Mouse (Mus musculus) lung, postnatal 0 days (tissue): ENCODE data around the gene Gm10799. TPM values are rescaled to one million over a fixed set of nuclear protein-coding genes. Genes with fewer than 3 reads are reported as not detected.

Experiments used
- ATAC-seq: fragments of 200-750 bp; cut with Nextera tagmentation; 2 replicates; pipeline ENCODE4 v1.8.0; 2017; ENCODE audit warnings: moderate library complexity
- DNase-seq: peaks from one replicate; pipeline ENCODE4 v3.0.0-alpha.2; 2016; ENCODE audit warnings: low spot score
- H3K27ac ChIP-seq: fragments of 300-500 bp; sonication (generic); 2 replicates; pipeline ENCODE4 v1.5.1; 2014; ENCODE audit warnings: antibody characterized with exemption, mild to moderate bottlenecking, low read length, mixed read lengths
- H3K27me3 ChIP-seq: fragments of 300-500 bp; sonication (generic); replicated peaks from 2 replicates; pipeline ENCODE4 v1.6.1; 2014; ENCODE audit warnings: low read length, mixed read lengths; ENCODE audit not compliant: insufficient read depth
- H3K36me3 ChIP-seq: fragments of 300-500 bp; sonication (generic); 2 replicates; pipeline ENCODE4 v1.6.1; 2014; ENCODE audit warnings: low read length, mixed read lengths; ENCODE audit not compliant: insufficient read depth
- H3K4me1 ChIP-seq: fragments of 300-500 bp; sonication (generic); 2 replicates; pipeline ENCODE4 v1.6.1; 2014; ENCODE audit warnings: antibody characterized with exemption, low read depth, low read length, mixed read lengths; ENCODE audit not compliant: insufficient read depth
- H3K4me2 ChIP-seq: fragments of 300-500 bp; sonication (generic); replicated peaks from 2 replicates; pipeline ENCODE4 v1.6.1; 2014; ENCODE audit warnings: low read depth, mild to moderate bottlenecking, low read length, moderate library complexity, mixed read lengths
- H3K4me3 ChIP-seq: fragments of 300-500 bp; sonication (generic); 2 replicates; pipeline ENCODE4 v1.5.1; 2014; ENCODE audit warnings: low read depth, low read length
- H3K9ac ChIP-seq: fragments of 300-500 bp; sonication (generic); replicated peaks from 2 replicates; pipeline ENCODE4 v1.6.1; 2014; ENCODE audit warnings: low read depth, mild to moderate bottlenecking
- H3K9me3 ChIP-seq: fragments of 300-500 bp; sonication (generic); 2 replicates; pipeline ENCODE4 v1.6.1; 2016; ENCODE audit warnings: low read length, mixed read lengths
- CTCF ChIP-seq: IDR thresholded peaks from 2 replicates; pipeline ENCODE4 v1.5.1; 2016; ENCODE audit warnings: antibody characterized with exemption, mild to moderate bottlenecking
- EP300 ChIP-seq: IDR thresholded peaks from 2 replicates; pipeline ENCODE4 v1.6.1; 2016; ENCODE audit warnings: antibody characterized with exemption, mild to moderate bottlenecking, control low read depth
- WGBS: fragments of 180-500 bp; shearing (Covaris S2); extraction: QIAGEN DNeasy Blood & Tissue Kit; methylation state at CpG from one replicate; pipeline ENCODE4 v1.1.7; 2014; 5-methylcytosine and 5-hydroxymethylcytosine counted together
- polyA plus RNA-seq: library from polyadenylated mRNA; unstranded; fragments of >200 nt; fragmentation: Nextera tagmentation; extraction: Ambion mirVana; gene quantifications from 2 replicates; pipeline ENCODE4 v1.2.1, GENCODE M21; 2015

Gene Gm10799
- polyA plus RNA-seq, 1 experiment from 2014 or later, result not detected

- DNase-seq (peak; percentile 38), ATAC-seq (peak; percentile 62)
- peak within 1 kb of the TSS; percentile 97 for H3K9ac ChIP-seq
- peaks cover 4% of the 10 kb centered on the region; the same call in 1 of the 2 replicates for H3K36me3 ChIP-seq
- H3K4me3 ChIP-seq, result peak within 1 kb of the TSS; percentile 84
- peak within 1 kb of the TSS; percentile 81 for H3K27ac ChIP-seq
- WGBS, result under 1% methylated on average over 31 of the region's 32 CpGs
- no peaks in the 10 kb centered on the region for H3K9me3 ChIP-seq
- no peaks in the 10 kb centered on the region for H3K27me3 ChIP-seq
- H3K4me1 ChIP-seq, result peaks cover 7% of the 10 kb centered on the region; the same call in 1 of the 2 replicates
- peak within 1 kb of the TSS; percentile 81 for H3K4me2 ChIP-seq
- TF ChIP-seq CTCF, result no peak
- TF ChIP-seq EP300, result no peak
These were observed 40.1 kb downstream of the Gm10799 start, which contains the start of gene 4931422A03Rik for GRCm38 (mm10) chr2:104028139-104028723. 4931422A03Rik (minus strand) TSS chr2:104028361.

GRCm38 (mm10) chr2:104027458-104028138 is 40.8 kb downstream of the Gm10799 start, which contains the start of gene Fbxo3:
Fbxo3 (plus strand) TSS chr2:104027721.
- DNase-seq (peak; percentile 88), ATAC-seq (peak; percentile 98)
- H3K4me3 ChIP-seq, result peak within 1 kb of the TSS; percentile 84
- peak within 1 kb of the TSS; percentile 81 for H3K4me2 ChIP-seq
- H3K9ac ChIP-seq, result peak within 1 kb of the TSS; percentile 97
- no peaks in the 10 kb centered on the region for H3K9me3 ChIP-seq
- no peaks in the 10 kb centered on the region for H3K27me3 ChIP-seq
- 0% methylated on average over 20 of the region's 44 CpGs for WGBS
- peak within 1 kb of the TSS; percentile 81 for H3K27ac ChIP-seq
- TF ChIP-seq EP300, result no peak
- TF ChIP-seq CTCF, result peak; percentile 52
- peaks cover 4% of the 10 kb centered on the region; the same call in 1 of the 2 replicates for H3K36me3 ChIP-seq
- peaks cover 7% of the 10 kb centered on the region; the same call in 1 of the 2 replicates for H3K4me1 ChIP-seq

GRCm38 (mm10) chr2:104024656-104025055 is 43.7 kb downstream of the Gm10799 start:
- TF ChIP-seq EP300 (no peak), CTCF (no peak)
- Histone ChIP-seq H3K9me3 (no peaks in the 10 kb centered on the region), H3K27ac (no peak overlapping the region), H3K4me3 (no peak overlapping the region), H3K27me3 (no peaks in the 10 kb centered on the region), H3K4me1 (peaks cover 7% of the 10 kb centered on the region; the same call in 1 of the 2 replicates), H3K9ac (no peak overlapping the region), H3K36me3 (no peaks in the 10 kb centered on the region), H3K4me2 (no peak overlapping the region)
- DNase-seq (no peak), ATAC-seq (no peak)
- 87% methylated on average over 4 of the region's 4 CpGs for WGBS

- WGBS, result 83% methylated on average over 7 of the region's 7 CpGs
- no peak overlapping the region for H3K4me3 ChIP-seq
- ATAC-seq, result no peak
These were observed 45.3 kb downstream of the Gm10799 start for GRCm38 (mm10) chr2:104023096-104023495.

More at GRCm38 (mm10) chr2:104023096-104023495, 45.3 kb downstream of the Gm10799 start:
- no peak for DNase-seq
- no peaks in the 10 kb centered on the region for H3K4me1 ChIP-seq
- H3K9ac ChIP-seq, result no peak overlapping the region
- no peaks in the 10 kb centered on the region for H3K9me3 ChIP-seq
- no peaks in the 10 kb centered on the region for H3K27me3 ChIP-seq
- H3K4me2 ChIP-seq, result no peak overlapping the region
- H3K27ac ChIP-seq, result no peak overlapping the region
- no peaks in the 10 kb centered on the region for H3K36me3 ChIP-seq
- no peak for TF ChIP-seq CTCF
- TF ChIP-seq EP300, result no peak

Other genes starting within 250 kb of the Gm10799 start
- 30.6 and 46.5 TPM in 2 replicates for gene Lmo2, start 110.6 kb downstream of the Gm10799 start, polyA plus RNA-seq
- gene Fbxo3, start 40.8 kb downstream of the Gm10799 start, polyA plus RNA-seq, result 38.3 and 40.9 TPM in 2 replicates
- gene 4931422A03Rik, start 40.2 kb downstream of the Gm10799 start, polyA plus RNA-seq, result 1.4 and 1.6 TPM in 2 replicates
- not detected in 2 replicates for gene Gm10912, start 2.7 kb downstream of the Gm10799 start, polyA plus RNA-seq
- 3.7 and 4.2 TPM in 2 replicates for gene Cd59b, start 1.3 kb upstream of the Gm10799 start, polyA plus RNA-seq
- 32.4 and 33.2 TPM in 2 replicates for gene Cd59a, start 27.3 kb upstream of the Gm10799 start, polyA plus RNA-seq
- gene A930018P22Rik, start 54.2 kb upstream of the Gm10799 start, polyA plus RNA-seq, result 0.14 TPM in 1 of 2 replicates, not detected in the other